Mouse (Mus musculus) heart, embryonic 14.5 days (tissue): ENCODE results near the gene Olfr9. TPM values are rescaled to one million over a fixed set of nuclear protein-coding genes. Genes with fewer than 3 reads are reported as not detected.

Source experiments
- ATAC-seq: fragments of 200-750 bp; cut with Nextera tagmentation; 2 replicates; pipeline ENCODE4 v1.8.0; 2017; ENCODE audit warnings: low read depth, moderate TSS enrichment; ENCODE audit not compliant: insufficient number of reproducible peaks, insufficient read depth, low FRiP score
- H3K27ac ChIP-seq, 2 experiments: fragments of 200-500 bp in 1 of 2; fragments of 300-500 bp in 1 of 2; sonication (generic) in 1 of 2; replicated peaks in 1 of 2; 2 replicates each; pipeline ENCODE4 v1.5.1; 2012 to 2014; ENCODE audit warnings: low read depth in 2 of 2, low read length in 2 of 2, control low read depth in 1 of 2, mild to moderate bottlenecking in 1 of 2, mixed read lengths in 1 of 2; ENCODE audit not compliant: control insufficient read depth in 1 of 2, insufficient read depth in 1 of 2
- H3K27me3 ChIP-seq: fragments of 300-500 bp; sonication (generic); 2 replicates; pipeline ENCODE4 v1.6.1; 2014; ENCODE audit warnings: mild to moderate bottlenecking, low read length, control low read depth; ENCODE audit not compliant: control insufficient read depth, insufficient read depth
- H3K36me3 ChIP-seq: fragments of 300-500 bp; sonication (generic); 2 replicates; pipeline ENCODE4 v1.6.1; 2014; ENCODE audit warnings: mild to moderate bottlenecking, control low read depth, low read length, mixed read lengths; ENCODE audit not compliant: control insufficient read depth, insufficient read depth
- H3K4me1 ChIP-seq, 2 experiments: fragments of 200-500 bp in 1 of 2; fragments of 300-500 bp in 1 of 2; sonication (generic) in 1 of 2; 2 replicates each; pipeline ENCODE4 v1.6.1; 2012 to 2014; ENCODE audit warnings: low read length in 2 of 2, control low read depth in 1 of 2, mixed read lengths in 1 of 2; ENCODE audit not compliant: control insufficient read depth in 2 of 2, insufficient read depth in 2 of 2
- H3K4me2 ChIP-seq: fragments of 300-500 bp; sonication (generic); 2 replicates; pipeline ENCODE4 v1.6.1; 2014; ENCODE audit warnings: mild to moderate bottlenecking, low read length
- H3K4me3 ChIP-seq, 2 experiments: fragments of 200-500 bp in 1 of 2; fragments of 300-500 bp in 1 of 2; sonication (generic) in 1 of 2; 2 replicates each; pipeline ENCODE4 v1.5.1; 2012 to 2014; ENCODE audit warnings: low read length in 2 of 2, mild to moderate bottlenecking in 2 of 2, control low read depth in 1 of 2, low read depth in 1 of 2, moderate library complexity in 1 of 2; ENCODE audit not compliant: control insufficient read depth in 1 of 2, insufficient read depth in 1 of 2
- H3K9ac ChIP-seq: fragments of 300-500 bp; sonication (generic); 2 replicates; pipeline ENCODE4 v1.6.1; 2014; ENCODE audit warnings: mild to moderate bottlenecking, low read length
- H3K9me3 ChIP-seq: fragments of 300-500 bp; sonication (generic); 2 replicates; pipeline ENCODE4 v1.6.1; 2016; ENCODE audit warnings: low read length, control low read depth; ENCODE audit not compliant: control insufficient read depth
- WGBS: fragments of 180-500 bp; shearing (Covaris S2); extraction: QIAGEN DNeasy Blood & Tissue Kit; methylation state at CpG from one replicate; pipeline ENCODE4 v1.1.7; 2014; 5-methylcytosine and 5-hydroxymethylcytosine counted together
- polyA plus RNA-seq: library from polyadenylated mRNA; unstranded; fragments of >200 nt; fragmentation: Nextera tagmentation; extraction: Ambion mirVana; gene quantifications from 2 replicates; pipeline ENCODE4 v1.2.1, GENCODE M21; 2014

Olfr9 gene
- polyA plus RNA-seq, 1 experiment from 2014 or later, result not detected

- H3K36me3 ChIP-seq, result no peaks in the 10 kb centered on the region
- no peak within 1 kb of the TSS for H3K9ac ChIP-seq
- no peak within 1 kb of the TSS for H3K27ac ChIP-seq
- WGBS, result 64% methylated on average over 12 of the region's 12 CpGs
- no peaks in the 10 kb centered on the region; a peak in 1 of 4 replicates for H3K4me1 ChIP-seq
- H3K4me3 ChIP-seq, result no peak within 1 kb of the TSS
- H3K4me2 ChIP-seq, result no peak within 1 kb of the TSS
- H3K9me3 ChIP-seq, result no peaks in the 10 kb centered on the region
- ATAC-seq, result no peak
- no peaks in the 10 kb centered on the region; the same call in 1 of the 2 replicates for H3K27me3 ChIP-seq
Measured at GRCm38 (mm10) chr10:128960590-128961584, 28.3 kb upstream of the Olfr9 start, which contains the start of gene Mettl7b. TSS of gene Mettl7b (minus strand) at chr10:128960988.

DNA sequence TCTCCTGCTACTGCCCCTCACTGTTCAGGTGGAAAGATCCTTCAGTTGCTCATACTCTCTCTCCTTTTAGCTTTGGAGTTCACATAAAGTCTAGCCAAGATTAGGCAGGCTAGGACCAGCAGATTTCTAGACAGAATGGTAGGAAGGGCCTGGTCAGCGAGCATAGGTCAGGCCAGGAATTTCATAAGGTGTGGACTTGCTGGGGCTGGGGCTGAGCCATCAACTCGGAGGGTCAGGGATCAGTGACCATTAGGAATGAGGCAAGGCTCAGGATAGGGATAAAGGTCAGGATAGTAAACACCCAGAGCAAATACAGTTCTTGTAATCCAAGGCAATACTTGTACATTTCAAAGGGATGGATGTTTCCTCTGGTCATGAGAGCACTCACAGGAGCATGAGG is 24.3 kb upstream of the Olfr9 start:
- no peak overlapping the region for H3K9ac ChIP-seq
- no peaks in the 10 kb centered on the region; a peak in 1 of 4 replicates for H3K4me1 ChIP-seq
- no peaks in the 10 kb centered on the region for H3K36me3 ChIP-seq
- H3K4me3 ChIP-seq, result no peak overlapping the region
- 63% methylated on average over 2 of the region's 2 CpGs for WGBS
- no peak overlapping the region for H3K27ac ChIP-seq
- H3K27me3 ChIP-seq, result no peaks in the 10 kb centered on the region
- H3K4me2 ChIP-seq, result no peak overlapping the region
- no peaks in the 10 kb centered on the region for H3K9me3 ChIP-seq
- ATAC-seq, result no peak

DNA sequence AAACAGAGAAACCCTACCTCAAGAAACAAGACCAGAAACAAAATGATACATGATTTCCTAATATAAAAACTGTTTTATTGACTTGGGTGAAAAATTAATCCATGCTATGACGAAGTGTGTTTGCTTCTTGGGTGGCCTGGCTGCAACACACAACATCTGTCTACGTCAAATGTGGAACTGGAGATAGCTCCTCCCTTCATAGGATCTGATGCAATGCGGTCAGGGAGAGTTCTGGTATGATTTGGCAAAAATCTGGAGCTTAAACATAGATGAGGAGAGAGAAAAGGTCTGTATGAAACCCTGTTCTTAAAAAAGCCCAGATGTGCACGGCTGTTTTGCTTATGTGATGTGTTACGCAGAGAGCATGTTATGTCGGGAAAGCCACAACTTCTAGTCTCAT is 23.4 kb upstream of the Olfr9 start:
- 86% methylated on average over 6 of the region's 6 CpGs for WGBS
- no peak for ATAC-seq
- no peak overlapping the region for H3K27ac ChIP-seq

GRCm38 (mm10) chr10:128968341-128968749 is 20.9 kb upstream of the Olfr9 start:
- H3K27ac ChIP-seq, result no peak overlapping the region
- H3K27me3 ChIP-seq, result no peaks in the 10 kb centered on the region
- no peak overlapping the region for H3K4me2 ChIP-seq
- H3K4me3 ChIP-seq, result no peak overlapping the region
- 22% methylated on average over 1 of the region's 1 CpGs for WGBS
- H3K4me1 ChIP-seq, result no peaks in the 10 kb centered on the region
- no peaks in the 10 kb centered on the region for H3K36me3 ChIP-seq
- H3K9ac ChIP-seq, result no peak overlapping the region
- H3K9me3 ChIP-seq, result no peaks in the 10 kb centered on the region
- ATAC-seq, result no peak

More for the DNA sequence above, 23.4 kb upstream of the Olfr9 start:
- Histone ChIP-seq H3K9ac (no peak overlapping the region), H3K4me2 (no peak overlapping the region), H3K9me3 (no peaks in the 10 kb centered on the region), H3K4me1 (no peaks in the 10 kb centered on the region), H3K4me3 (no peak overlapping the region), H3K36me3 (no peaks in the 10 kb centered on the region), H3K27me3 (no peaks in the 10 kb centered on the region)

DNA sequence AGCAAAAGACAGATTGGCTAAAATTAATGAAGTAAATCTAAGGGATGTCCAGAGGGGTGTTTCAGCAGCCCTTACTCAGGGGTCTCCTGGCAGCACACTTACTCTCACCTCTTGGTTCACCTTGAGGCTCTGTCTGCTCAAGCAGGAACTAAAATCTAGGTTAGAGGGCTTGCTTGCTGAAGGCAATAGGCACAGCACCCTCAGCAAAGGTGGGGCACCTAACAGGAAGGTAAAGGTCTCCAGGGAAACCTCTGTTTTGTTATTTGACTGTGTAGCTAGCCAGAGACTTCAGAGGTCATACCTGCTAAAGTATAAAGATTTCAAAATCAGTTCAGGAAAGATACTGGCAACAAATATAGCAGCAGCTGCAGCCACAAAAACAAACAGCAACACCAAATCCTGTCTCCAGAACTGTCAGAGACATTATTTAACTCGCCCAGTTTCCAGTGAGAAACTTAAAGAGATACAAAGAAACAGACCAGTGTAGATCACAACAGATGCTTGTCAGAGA is 18.4 kb upstream of the Olfr9 start:
- Histone ChIP-seq H3K36me3 (no peaks in the 10 kb centered on the region), H3K4me3 (no peak overlapping the region), H3K27me3 (no peaks in the 10 kb centered on the region), H3K27ac (no peak overlapping the region), H3K4me2 (no peak overlapping the region), H3K9me3 (no peaks in the 10 kb centered on the region), H3K4me1 (no peaks in the 10 kb centered on the region), H3K9ac (no peak overlapping the region)
- WGBS, result 46% methylated on average over 1 of the region's 1 CpGs
- no peak for ATAC-seq

DNA sequence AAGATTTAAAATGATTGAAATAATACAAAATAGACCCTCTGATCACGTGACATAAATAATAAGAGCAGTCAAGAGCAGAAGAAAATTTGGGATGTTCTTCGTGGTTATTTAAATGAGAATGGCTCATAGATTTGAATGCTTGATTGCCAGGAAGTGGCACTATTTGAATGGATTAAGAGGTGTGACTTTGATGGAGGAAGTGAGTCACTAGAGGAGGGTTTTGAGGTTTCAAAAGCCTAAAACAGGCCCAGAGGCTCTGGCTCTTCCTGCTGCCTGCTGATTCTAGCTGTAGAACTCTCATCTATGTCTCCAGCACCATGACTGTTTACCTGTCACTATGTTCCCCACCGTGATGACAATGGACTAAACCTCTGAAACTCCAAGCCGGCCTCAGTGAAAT is 16.4 kb upstream of the Olfr9 start:
- WGBS, result 71% methylated on average over 4 of the region's 4 CpGs
- Histone ChIP-seq H3K9ac (no peak overlapping the region), H3K36me3 (no peaks in the 10 kb centered on the region), H3K27ac (no peak overlapping the region), H3K9me3 (no peaks in the 10 kb centered on the region), H3K27me3 (no peaks in the 10 kb centered on the region), H3K4me1 (peaks cover 0 to 3% of the 10 kb centered on the region in 2 experiments; a peak in 1 of 4 replicates), H3K4me3 (no peak overlapping the region), H3K4me2 (no peak overlapping the region)
- ATAC-seq, result no peak

DNA sequence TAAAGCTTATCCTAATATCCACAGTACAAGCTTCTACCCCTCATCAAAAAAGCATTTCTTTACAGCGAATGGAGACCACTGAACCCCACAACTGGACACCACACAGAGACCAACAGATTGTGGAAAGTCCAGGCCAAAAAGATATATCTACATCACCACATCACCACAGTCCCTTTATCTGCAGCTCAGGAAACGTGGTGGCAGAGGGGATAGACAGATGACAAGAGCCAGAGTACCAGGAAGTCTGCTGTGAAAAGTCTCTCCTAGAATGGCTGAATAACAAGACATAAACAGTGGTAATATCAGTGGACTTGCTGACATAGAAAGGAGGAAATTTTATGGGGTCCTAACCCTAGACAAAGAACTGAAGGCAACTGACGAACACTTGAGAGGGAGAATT is 12.8 kb upstream of the Olfr9 start:
- Histone ChIP-seq H3K4me1 (peaks cover 0 to 3% of the 10 kb centered on the region in 2 experiments; a peak in 2 of 4 replicates), H3K9ac (no peak overlapping the region), H3K4me3 (no peak overlapping the region), H3K27ac (no peak overlapping the region), H3K9me3 (no peaks in the 10 kb centered on the region), H3K4me2 (no peak overlapping the region), H3K27me3 (no peaks in the 10 kb centered on the region), H3K36me3 (no peaks in the 10 kb centered on the region)
- ATAC-seq, result no peak
- WGBS, result 27% methylated on average over 3 of the region's 3 CpGs
